Mouse (Mus musculus): ENCODE measurements at regions not wholly inside any gene's neighbourhood (a gene's known extent, or its start where the extent isn't known, plus 50 kb on each side); places are given as distances from the start of the nearest gene placed in this dataset.
"Not testable (repeated sequence)": the region's sequence is repeated elsewhere in the genome, so short reads cannot be mapped to it uniquely, and the experiment has no call there.

GRCm38 (mm10) chr16:9016040-9016761, 186.3 kb downstream of the 1810013L24Rik start:
- no peak for DNase-seq (ENCODE audit: low spot score in 2 of 2)

- DNase-seq (ENCODE audit: low spot score in 2 of 2): no peak
Measured at GRCm38 (mm10) chr16:9016762-9017086, 186.8 kb downstream of the 1810013L24Rik start.

- DNase-seq (ENCODE audit: low spot score in 2 of 2): no peak
Measured at GRCm38 (mm10) chr16:9030717-9031116, 200.8 kb downstream of the 1810013L24Rik start.

- DNase-seq (ENCODE audit: low spot score in 2 of 2): no peak
Measured at GRCm38 (mm10) chr16:9043271-9043670, 213.4 kb downstream of the 1810013L24Rik start.

GRCm38 (mm10) chr16:9046864-9047263, 217.0 kb downstream of the 1810013L24Rik start:
- DNase-seq (ENCODE audit: low spot score in 2 of 2): no peak

- no peak for DNase-seq (ENCODE audit: low spot score in 2 of 2)
Measured at GRCm38 (mm10) chr16:9054415-9054814, 224.5 kb downstream of the 1810013L24Rik start.

GRCm38 (mm10) chr16:9056430-9056829, 226.5 kb downstream of the 1810013L24Rik start:
- DNase-seq (ENCODE audit: low spot score in 2 of 2): no peak

- DNase-seq (ENCODE audit: low spot score in 2 of 2): no peak
Measured at GRCm38 (mm10) chr16:9071526-9071925, 241.6 kb downstream of the 1810013L24Rik start.

- not testable (repeated sequence) for DNase-seq (ENCODE audit: low spot score in 2 of 2)
Measured at GRCm38 (mm10) chr16:9071956-9072355, 242.1 kb downstream of the 1810013L24Rik start.

GRCm38 (mm10) chr16:9074295-9074694, 244.4 kb downstream of the 1810013L24Rik start:
- no peak for DNase-seq (ENCODE audit: low spot score in 2 of 2)

- no peak for DNase-seq (ENCODE audit: low spot score in 2 of 2)
Measured at GRCm38 (mm10) chr16:9077451-9077850, 247.6 kb downstream of the 1810013L24Rik start.

GRCm38 (mm10) chr16:9078405-9078942, 248.6 kb downstream of the 1810013L24Rik start:
- no peak for DNase-seq (ENCODE audit: low spot score in 2 of 2)

GRCm38 (mm10) chr16:9083040-9083439, 253.1 kb downstream of the 1810013L24Rik start:
- no peak for DNase-seq (ENCODE audit: low spot score in 2 of 2)

- DNase-seq (ENCODE audit: low spot score in 2 of 2): no peak
Measured at GRCm38 (mm10) chr16:9083740-9084139, 253.8 kb downstream of the 1810013L24Rik start.

- DNase-seq (ENCODE audit: low spot score in 2 of 2): no peak
Measured at GRCm38 (mm10) chr16:9084581-9084980, 254.7 kb downstream of the 1810013L24Rik start.

- DNase-seq (ENCODE audit: low spot score in 2 of 2): no peak
Measured at GRCm38 (mm10) chr16:9085133-9085532, 255.2 kb downstream of the 1810013L24Rik start.

GRCm38 (mm10) chr16:9085977-9086376, 256.1 kb downstream of the 1810013L24Rik start:
- DNase-seq (ENCODE audit: low spot score in 2 of 2): peak in 1 of 2 experiments; percentile 5

- DNase-seq (ENCODE audit: low spot score in 2 of 2): no peak
Measured at GRCm38 (mm10) chr16:9091790-9092189, 261.9 kb downstream of the 1810013L24Rik start.

GRCm38 (mm10) chr16:9092191-9092848, 262.4 kb downstream of the 1810013L24Rik start:
- no peak for DNase-seq (ENCODE audit: low spot score in 2 of 2)

- DNase-seq (ENCODE audit: low spot score in 2 of 2): no peak
Measured at GRCm38 (mm10) chr16:9093593-9093992, 263.7 kb downstream of the 1810013L24Rik start.

- DNase-seq (ENCODE audit: low spot score in 2 of 2): no peak
Measured at GRCm38 (mm10) chr16:9094201-9094600, 264.3 kb downstream of the 1810013L24Rik start.

GRCm38 (mm10) chr16:9106211-9106610, 276.3 kb downstream of the 1810013L24Rik start:
- no peak for DNase-seq (ENCODE audit: low spot score in 2 of 2)

All from adrenal gland, adult 18-20 months (tissue).